Mouse (Mus musculus): Measurements from ENCODE around the gene Ppp1r8.

DNA sequence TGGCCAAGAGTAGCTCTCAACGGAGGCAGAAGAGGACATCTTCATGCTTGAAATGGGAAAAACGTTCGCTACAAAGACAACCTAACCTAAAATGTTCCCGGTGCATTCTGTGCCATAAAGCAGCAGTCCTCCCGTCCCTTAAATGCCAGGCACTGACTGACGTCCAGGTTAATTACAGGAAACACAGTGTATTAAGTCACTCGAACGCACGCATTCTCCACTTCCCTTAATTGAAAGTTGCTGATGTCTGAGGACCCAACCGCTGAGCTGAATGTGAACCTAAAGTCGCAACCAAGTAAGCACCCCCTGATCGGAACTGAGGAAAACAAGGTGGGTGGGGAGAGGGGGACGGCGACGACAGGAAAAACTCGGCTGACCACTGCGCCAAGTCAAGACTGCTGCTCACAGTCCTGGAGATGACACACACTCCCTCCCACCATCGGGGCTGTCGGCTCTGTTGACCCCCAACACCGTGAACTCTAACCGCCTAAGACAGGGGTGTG lies 40.6 kb upstream of the Ppp1r8 start:
- TF ChIP-seq CTCF (conservative IDR thresholded peaks at IDR 0.05; ENCODE audit: low read length), result no peak
- no peak for TF ChIP-seq POU5F1 (IDR thresholded peaks at IDR 0.05; ENCODE audit: borderline replicate concordance, low read length)

Measured in E14TG2a.4 (cell line).